Mouse (Mus musculus) lung, postnatal 0 days (tissue): ENCODE measurements at regions not wholly inside any gene's neighbourhood (a gene's known extent, or its start where the extent isn't known, plus 50 kb on each side); places are given as distances from the start of the nearest gene placed in this dataset.

Source experiments
- ATAC-seq: fragments of 200-750 bp; cut with Nextera tagmentation; 2 replicates; pipeline ENCODE4 v1.8.0; 2017; ENCODE audit warnings: moderate library complexity
- DNase-seq: peaks from one replicate; pipeline ENCODE4 v3.0.0-alpha.2; 2016; ENCODE audit warnings: low spot score
- H3K27ac ChIP-seq: fragments of 300-500 bp; sonication (generic); 2 replicates; pipeline ENCODE4 v1.5.1; 2014; ENCODE audit warnings: antibody characterized with exemption, mild to moderate bottlenecking, low read length, mixed read lengths
- H3K27me3 ChIP-seq: fragments of 300-500 bp; sonication (generic); replicated peaks from 2 replicates; pipeline ENCODE4 v1.6.1; 2014; ENCODE audit warnings: low read length, mixed read lengths; ENCODE audit not compliant: insufficient read depth
- H3K36me3 ChIP-seq: fragments of 300-500 bp; sonication (generic); 2 replicates; pipeline ENCODE4 v1.6.1; 2014; ENCODE audit warnings: low read length, mixed read lengths; ENCODE audit not compliant: insufficient read depth
- H3K4me1 ChIP-seq: fragments of 300-500 bp; sonication (generic); 2 replicates; pipeline ENCODE4 v1.6.1; 2014; ENCODE audit warnings: antibody characterized with exemption, low read depth, low read length, mixed read lengths; ENCODE audit not compliant: insufficient read depth
- H3K4me2 ChIP-seq: fragments of 300-500 bp; sonication (generic); replicated peaks from 2 replicates; pipeline ENCODE4 v1.6.1; 2014; ENCODE audit warnings: low read depth, mild to moderate bottlenecking, low read length, moderate library complexity, mixed read lengths
- H3K4me3 ChIP-seq: fragments of 300-500 bp; sonication (generic); 2 replicates; pipeline ENCODE4 v1.5.1; 2014; ENCODE audit warnings: low read depth, low read length
- H3K9ac ChIP-seq: fragments of 300-500 bp; sonication (generic); replicated peaks from 2 replicates; pipeline ENCODE4 v1.6.1; 2014; ENCODE audit warnings: low read depth, mild to moderate bottlenecking
- H3K9me3 ChIP-seq: fragments of 300-500 bp; sonication (generic); 2 replicates; pipeline ENCODE4 v1.6.1; 2016; ENCODE audit warnings: low read length, mixed read lengths
- CTCF ChIP-seq: IDR thresholded peaks from 2 replicates; pipeline ENCODE4 v1.5.1; 2016; ENCODE audit warnings: antibody characterized with exemption, mild to moderate bottlenecking
- EP300 ChIP-seq: IDR thresholded peaks from 2 replicates; pipeline ENCODE4 v1.6.1; 2016; ENCODE audit warnings: antibody characterized with exemption, mild to moderate bottlenecking, control low read depth
- WGBS: fragments of 180-500 bp; shearing (Covaris S2); extraction: QIAGEN DNeasy Blood & Tissue Kit; methylation state at CpG from one replicate; pipeline ENCODE4 v1.1.7; 2014; 5-methylcytosine and 5-hydroxymethylcytosine counted together

- no peak overlapping the region for H3K9ac ChIP-seq
- TF ChIP-seq CTCF (no peak), EP300 (no peak)
- 52% methylated on average over 3 of the region's 3 CpGs for WGBS
- DNase-seq: no peak
- H3K4me3 ChIP-seq: no peak overlapping the region
- H3K4me1 ChIP-seq: no peaks in the 10 kb centered on the region
- H3K27me3 ChIP-seq: no peaks in the 10 kb centered on the region
- H3K9me3 ChIP-seq: no peaks in the 10 kb centered on the region
- no peak overlapping the region for H3K27ac ChIP-seq
- H3K4me2 ChIP-seq: no peak overlapping the region
- no peaks in the 10 kb centered on the region for H3K36me3 ChIP-seq
- no peak for ATAC-seq
These were observed 95.9 kb upstream of the Sall1 start for GRCm38 (mm10) chr8:89139876-89140275.

DNA sequence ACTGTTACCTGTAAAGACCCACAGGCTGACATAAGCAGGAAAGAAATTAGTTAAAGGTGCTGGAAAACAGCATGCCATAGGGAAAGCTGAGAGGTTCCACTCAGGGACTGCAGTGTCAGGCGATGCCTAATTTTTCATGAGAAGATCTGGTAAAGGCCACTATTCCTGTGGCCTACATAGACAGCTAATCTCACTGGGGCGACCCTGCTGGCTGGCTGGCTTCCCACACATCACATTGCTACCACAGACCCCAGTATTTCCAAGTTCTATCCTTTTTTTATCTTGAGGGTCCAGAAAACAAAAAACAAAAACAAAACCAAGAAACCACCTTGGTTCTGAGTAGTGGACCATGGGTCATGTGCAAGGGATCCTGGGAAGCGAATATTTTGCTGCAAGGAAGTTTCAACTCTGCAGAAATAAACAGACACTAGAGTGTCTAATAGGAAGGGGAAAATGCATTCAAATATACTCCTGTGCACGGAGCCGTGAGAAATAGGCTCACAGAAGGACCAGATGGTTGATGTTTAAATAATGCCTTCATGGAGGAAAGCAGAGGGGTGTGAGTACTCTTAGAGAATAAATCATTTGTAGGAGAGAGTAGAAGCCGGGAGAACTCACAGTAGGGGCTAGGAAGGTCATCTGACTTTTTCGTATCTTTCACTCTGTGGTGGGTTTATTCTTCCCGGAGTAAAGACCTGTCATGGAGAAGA is 94.6 kb upstream of the Sall1 start:
- no peak for ATAC-seq
- TF ChIP-seq EP300 (no peak), CTCF (no peak)
- 59% methylated on average over 8 of the region's 8 CpGs for WGBS

DNA sequence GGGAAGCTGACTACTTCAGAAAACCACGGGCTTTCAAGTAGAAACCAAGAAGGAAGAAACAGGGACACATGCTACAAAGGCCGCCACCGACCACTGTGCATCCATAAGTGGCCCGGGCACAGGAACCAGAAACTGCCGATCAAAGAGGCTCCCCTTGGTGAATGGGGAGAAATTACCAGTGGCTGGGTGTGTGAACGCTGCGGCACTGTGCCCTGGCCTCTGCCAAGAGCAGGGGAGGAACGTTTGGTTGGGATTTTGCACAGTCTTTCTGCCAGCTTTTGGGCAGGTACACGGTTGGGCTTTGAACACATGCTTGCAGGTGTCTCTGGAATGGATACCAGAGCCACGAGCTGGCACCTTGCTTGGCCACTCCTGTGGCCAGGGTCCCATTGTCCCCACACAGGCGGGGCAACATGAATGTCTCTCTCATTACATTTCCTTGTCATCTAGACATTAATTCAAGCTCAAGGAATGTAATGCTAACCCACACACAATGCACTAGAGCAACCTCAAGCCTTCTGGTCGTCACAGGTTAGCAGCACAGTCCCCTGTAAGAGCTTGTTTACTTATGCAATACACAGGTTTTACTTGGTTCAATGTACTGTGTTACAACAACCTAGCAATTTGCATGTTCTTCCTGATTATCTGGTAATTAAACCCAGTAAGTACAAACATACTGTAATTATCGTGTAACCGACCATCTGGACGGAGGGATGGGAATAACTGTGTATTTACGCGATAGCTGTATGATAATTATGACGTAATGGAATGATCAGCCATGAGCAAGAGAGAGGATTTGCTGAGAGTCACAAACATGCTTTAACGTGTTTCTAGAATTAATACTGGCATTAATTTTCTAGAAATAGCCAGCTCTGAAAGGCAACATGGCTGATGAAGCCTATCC is 90.9 kb upstream of the Sall1 start:
- WGBS: 77% methylated on average over 19 of the region's 19 CpGs
- no peak for DNase-seq

More for the DNA sequence above, 94.6 kb upstream of the Sall1 start:
- Histone ChIP-seq H3K36me3 (no peaks in the 10 kb centered on the region), H3K4me1 (no peaks in the 10 kb centered on the region), H3K4me2 (no peak overlapping the region), H3K9me3 (no peaks in the 10 kb centered on the region), H3K27me3 (no peaks in the 10 kb centered on the region), H3K27ac (no peak overlapping the region), H3K4me3 (no peak overlapping the region), H3K9ac (no peak overlapping the region)
- no peak for DNase-seq

GRCm38 (mm10) chr8:89134058-89134457 is 90.1 kb upstream of the Sall1 start:
- no peak overlapping the region for H3K27ac ChIP-seq
- ATAC-seq (no peak), DNase-seq (no peak)
- no peak overlapping the region for H3K4me2 ChIP-seq
- no peaks in the 10 kb centered on the region for H3K9me3 ChIP-seq
- H3K4me1 ChIP-seq: no peaks in the 10 kb centered on the region
- H3K9ac ChIP-seq: no peak overlapping the region
- no peaks in the 10 kb centered on the region for H3K36me3 ChIP-seq
- no peaks in the 10 kb centered on the region for H3K27me3 ChIP-seq
- WGBS: 33% methylated on average over 5 of the region's 5 CpGs
- TF ChIP-seq CTCF (no peak), EP300 (no peak)
- H3K4me3 ChIP-seq: no peak overlapping the region

More for the DNA sequence above, 90.9 kb upstream of the Sall1 start:
- no peak overlapping the region for H3K9ac ChIP-seq
- H3K4me1 ChIP-seq: no peaks in the 10 kb centered on the region
- H3K9me3 ChIP-seq: no peaks in the 10 kb centered on the region
- no peak overlapping the region for H3K4me3 ChIP-seq
- no peaks in the 10 kb centered on the region for H3K36me3 ChIP-seq
- H3K27ac ChIP-seq: no peak overlapping the region
- no peak overlapping the region for H3K4me2 ChIP-seq
- no peak for ATAC-seq
- no peak for TF ChIP-seq EP300
- no peaks in the 10 kb centered on the region for H3K27me3 ChIP-seq

DNA sequence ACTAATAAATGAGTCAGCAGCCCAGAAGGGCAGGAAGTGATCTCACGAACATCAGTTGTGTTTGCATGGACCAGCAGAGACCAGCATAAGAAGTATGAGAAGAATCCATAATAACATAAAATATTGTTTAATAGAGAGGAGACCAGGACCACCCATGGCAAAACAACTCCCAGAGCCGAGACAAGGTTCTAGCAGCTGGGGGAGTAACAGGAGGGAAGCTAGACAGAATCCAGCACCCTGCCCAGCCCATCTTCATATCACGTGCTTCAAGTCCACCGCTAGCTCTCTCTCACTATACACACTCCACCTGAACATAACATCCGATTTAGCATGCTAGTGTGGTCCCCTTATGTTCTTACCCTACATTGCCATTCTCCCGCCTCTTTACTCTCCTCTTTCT is 77.1 kb upstream of the Sall1 start:
- Histone ChIP-seq H3K27me3 (no peaks in the 10 kb centered on the region), H3K27ac (no peak overlapping the region), H3K36me3 (no peaks in the 10 kb centered on the region), H3K9ac (no peak overlapping the region), H3K9me3 (no peaks in the 10 kb centered on the region), H3K4me3 (no peak overlapping the region), H3K4me2 (no peak overlapping the region), H3K4me1 (no peaks in the 10 kb centered on the region)
- ATAC-seq (no peak), DNase-seq (no peak)
- TF ChIP-seq EP300: no peak
- TF ChIP-seq CTCF: no peak
- 75% methylated on average over 6 of the region's 6 CpGs for WGBS

- TF ChIP-seq CTCF: no peak
- Histone ChIP-seq H3K36me3 (no peaks in the 10 kb centered on the region), H3K4me3 (no peak overlapping the region), H3K9ac (no peak overlapping the region), H3K4me1 (no peaks in the 10 kb centered on the region), H3K9me3 (no peaks in the 10 kb centered on the region), H3K27ac (no peak overlapping the region), H3K27me3 (no peaks in the 10 kb centered on the region), H3K4me2 (no peak overlapping the region)
- DNase-seq (no peak), ATAC-seq (no peak)
- 68% methylated on average over 15 of the region's 15 CpGs for WGBS
These were observed 64.1 kb upstream of the Sall1 start for GRCm38 (mm10) chr8:89107895-89108660.
